Mouse (Mus musculus) megakaryocyte, embryonic 14.5 days (primary cell): ENCODE data around the gene Hsd11b2. TPM values are rescaled to one million over a fixed set of nuclear protein-coding genes. Genes with fewer than 3 reads are reported as not detected.
"Not testable (repeated sequence)": the region's sequence is repeated elsewhere in the genome, so short reads cannot be mapped to it uniquely, and the experiment has no call there.

Experiments
- H3K27me3 ChIP-seq: replicated peaks from 2 replicates; pipeline ENCODE3; 2012; ENCODE audit warnings: inconsistent platforms
- H3K36me3 ChIP-seq: replicated peaks from 2 replicates; pipeline ENCODE3; 2012; ENCODE audit warnings: low read length, inconsistent platforms, mixed read lengths
- H3K4me1 ChIP-seq: 2 replicates; pipeline ENCODE4 v1.6.1; 2012; ENCODE audit warnings: inconsistent platforms
- H3K4me3 ChIP-seq: replicated peaks from 2 replicates; pipeline ENCODE3; 2012; ENCODE audit warnings: moderate library complexity, mild to moderate bottlenecking, inconsistent platforms
- H3K9me3 ChIP-seq: 2 replicates; pipeline ENCODE4 v1.6.1; 2012; ENCODE audit warnings: inconsistent platforms
- FLI1 ChIP-seq: IDR thresholded peaks from 2 replicates; pipeline ENCODE4 v1.6.1; 2012; ENCODE audit warnings: low read length, inconsistent platforms, mixed read lengths
- GATA1 ChIP-seq: IDR thresholded peaks from 3 replicates; pipeline ENCODE4 v1.6.1; 2012; ENCODE audit warnings: mixed read lengths, low read length, inconsistent platforms, borderline replicate concordance
- polyA plus RNA-seq: library from polyadenylated mRNA; stranded (reverse); fragments of >175 nt; gene quantifications from 2 replicates; pipeline ENCODE4 v1.2.3, GENCODE M21; 2012; ENCODE audit warnings: low replicate concordance; ENCODE audit not compliant: insufficient read depth

Hsd11b2 gene
- polyA plus RNA-seq, 1 experiment = 0.12 TPM

GRCm38 (mm10) chr8:105550083-105550482 lies 31.5 kb downstream of the Hsd11b2 start:
- H3K4me3 ChIP-seq = no peak overlapping the region
- H3K4me1 ChIP-seq = peaks cover 77% of the 10 kb centered on the region
- H3K27me3 ChIP-seq = no peaks in the 10 kb centered on the region
- H3K9me3 ChIP-seq = no peaks in the 10 kb centered on the region
- H3K36me3 ChIP-seq = peaks cover 61% of the 10 kb centered on the region
- TF ChIP-seq GATA1 (no peak), FLI1 (no peak)

GRCm38 (mm10) chr8:105552032-105552431 lies 33.5 kb downstream of the Hsd11b2 start:
- no peak for TF ChIP-seq GATA1
- Histone ChIP-seq H3K9me3 (no peaks in the 10 kb centered on the region), H3K27me3 (no peaks in the 10 kb centered on the region), H3K4me3 (no peak overlapping the region), H3K4me1 (peaks cover 64% of the 10 kb centered on the region), H3K36me3 (peaks cover 51% of the 10 kb centered on the region)

GRCm38 (mm10) chr8:105552824-105553223 lies 34.3 kb downstream of the Hsd11b2 start:
- no peak overlapping the region for H3K4me3 ChIP-seq
- no peaks in the 10 kb centered on the region for H3K9me3 ChIP-seq
- TF ChIP-seq GATA1 = no peak
- TF ChIP-seq FLI1 = no peak
- H3K36me3 ChIP-seq = peaks cover 52% of the 10 kb centered on the region
- no peaks in the 10 kb centered on the region for H3K27me3 ChIP-seq
- peaks cover 59% of the 10 kb centered on the region for H3K4me1 ChIP-seq

- Histone ChIP-seq H3K27me3 (no peaks in the 10 kb centered on the region), H3K4me3 (peak overlapping the region; percentile 6), H3K9me3 (no peaks in the 10 kb centered on the region), H3K4me1 (peaks cover 57% of the 10 kb centered on the region), H3K36me3 (peaks cover 57% of the 10 kb centered on the region)
- TF ChIP-seq GATA1 (no peak), FLI1 (no peak)
Measured at GRCm38 (mm10) chr8:105554087-105554486, 35.5 kb downstream of the Hsd11b2 start.

- Histone ChIP-seq H3K36me3 (peaks cover 60% of the 10 kb centered on the region), H3K4me3 (no peak overlapping the region), H3K9me3 (no peaks in the 10 kb centered on the region), H3K4me1 (peaks cover 49% of the 10 kb centered on the region), H3K27me3 (no peaks in the 10 kb centered on the region)
- TF ChIP-seq FLI1 (no peak), GATA1 (no peak)
Measured at GRCm38 (mm10) chr8:105555230-105555629, 36.7 kb downstream of the Hsd11b2 start.

GRCm38 (mm10) chr8:105562863-105563262 lies 44.3 kb downstream of the Hsd11b2 start:
- TF ChIP-seq FLI1 (no peak), GATA1 (no peak)
- Histone ChIP-seq H3K27me3 (no peaks in the 10 kb centered on the region), H3K4me3 (no peak overlapping the region), H3K36me3 (peaks cover 50% of the 10 kb centered on the region), H3K9me3 (no peaks in the 10 kb centered on the region), H3K4me1 (peaks cover 42% of the 10 kb centered on the region)

GRCm38 (mm10) chr8:105563871-105564270 lies 45.3 kb downstream of the Hsd11b2 start:
- TF ChIP-seq FLI1 (no peak), GATA1 (no peak)
- Histone ChIP-seq H3K4me3 (peak overlapping the region; percentile 73), H3K4me1 (peaks cover 52% of the 10 kb centered on the region), H3K27me3 (no peaks in the 10 kb centered on the region), H3K9me3 (no peaks in the 10 kb centered on the region), H3K36me3 (peaks cover 42% of the 10 kb centered on the region)

- H3K4me1 ChIP-seq = peaks cover 60% of the 10 kb centered on the region
- H3K9me3 ChIP-seq, H3K27me3 ChIP-seq: not testable (repeated sequence)
- peak overlapping the region; percentile 97 for H3K4me3 ChIP-seq
- peaks cover 34% of the 10 kb centered on the region for H3K36me3 ChIP-seq
Measured at GRCm38 (mm10) chr8:105564573-105565229, 46.1 kb downstream of the Hsd11b2 start.

GRCm38 (mm10) chr8:105565401-105565881 lies 46.9 kb downstream of the Hsd11b2 start:
- H3K27me3 ChIP-seq = no peaks in the 10 kb centered on the region
- no peaks in the 10 kb centered on the region for H3K9me3 ChIP-seq
- H3K36me3 ChIP-seq = peaks cover 27% of the 10 kb centered on the region
- peak overlapping the region; percentile 97 for H3K4me3 ChIP-seq
- TF ChIP-seq GATA1 (no peak), FLI1 (no peak)
- peaks cover 66% of the 10 kb centered on the region for H3K4me1 ChIP-seq

- Histone ChIP-seq H3K36me3 (peaks cover 22% of the 10 kb centered on the region), H3K4me3 (peak within 1 kb of the TSS; percentile 97), H3K27me3 (no peaks in the 10 kb centered on the region), H3K4me1 (peaks cover 66% of the 10 kb centered on the region), H3K9me3 (no peaks in the 10 kb centered on the region)
- TF ChIP-seq GATA1 = no peak
- TF ChIP-seq FLI1 = no peak
Measured at GRCm38 (mm10) chr8:105565952-105566702, 47.6 kb downstream of the Hsd11b2 start, which contains the start of gene Atp6v0d1. Atp6v0d1 (minus strand) TSS chr8:105566047.
